Mouse (Mus musculus) myocyte (in vitro differentiated cells): Measurements from ENCODE around the gene Ntan1.

ENCODE experiments used
- CEBPB ChIP-seq: IDR thresholded peaks from 2 replicates; pipeline ENCODE4 v1.6.1; 2011; ENCODE audit warnings: mild to moderate bottlenecking, moderate library complexity; ENCODE audit not compliant: poor library complexity, insufficient read depth, severe bottlenecking
- E2F4 ChIP-seq: IDR thresholded peaks from one replicate; pipeline ENCODE4 v1.6.1; 2011; ENCODE audit warnings: mild to moderate bottlenecking, control low read depth, moderate library complexity; ENCODE audit not compliant: insufficient read depth
- MAX ChIP-seq: IDR thresholded peaks from one replicate; pipeline ENCODE4 v1.6.1; 2011; ENCODE audit warnings: low read depth, mild to moderate bottlenecking, control low read depth
- MYOD1 ChIP-seq, 3 experiments: IDR thresholded peaks; one replicate each; pipeline ENCODE4 v1.6.1; 2011; ENCODE audit warnings: control low read depth in 2 of 3, low read depth in 2 of 3, mild to moderate bottlenecking in 2 of 3, moderate library complexity in 1 of 3; ENCODE audit not compliant: insufficient read length in 2 of 3, control insufficient read depth in 1 of 3
- MYOG ChIP-seq, 3 experiments: IDR thresholded peaks; one replicate each; pipeline ENCODE4 v1.6.1; 2011; ENCODE audit warnings: control low read depth in 2 of 3, low read depth in 2 of 3, mild to moderate bottlenecking in 2 of 3; ENCODE audit not compliant: insufficient read length in 2 of 3, control insufficient read depth in 1 of 3, insufficient read depth in 1 of 3
- POLR2A ChIP-seq: IDR thresholded peaks from one replicate; pipeline ENCODE4 v1.6.1; 2011; ENCODE audit warnings: low read depth, mild to moderate bottlenecking, control low read depth, moderate library complexity; ENCODE audit not compliant: insufficient read length
- POLR2AphosphoS2 ChIP-seq: IDR thresholded peaks from one replicate; pipeline ENCODE4 v1.6.1; 2011; ENCODE audit warnings: low read depth, control low read depth; ENCODE audit not compliant: insufficient read length
- REST ChIP-seq: IDR thresholded peaks from one replicate; pipeline ENCODE4 v1.6.1; 2011; ENCODE audit warnings: mild to moderate bottlenecking, control low read depth, moderate library complexity; ENCODE audit not compliant: insufficient read depth, insufficient read length
- SRF ChIP-seq: IDR thresholded peaks from one replicate; pipeline ENCODE4 v1.6.1; 2011; ENCODE audit warnings: low read depth; ENCODE audit not compliant: control insufficient read depth, insufficient read length
- TCF12 ChIP-seq: IDR thresholded peaks from one replicate; pipeline ENCODE4 v1.6.1; 2011; ENCODE audit warnings: mild to moderate bottlenecking, control low read depth; ENCODE audit not compliant: poor library complexity, insufficient read depth, severe bottlenecking
- TCF3 ChIP-seq: IDR thresholded peaks from one replicate; pipeline ENCODE4 v1.6.1; 2011; ENCODE audit warnings: low read depth, control low read depth; ENCODE audit not compliant: insufficient read length
- USF1 ChIP-seq: IDR thresholded peaks from one replicate; pipeline ENCODE4 v1.6.1; 2011; ENCODE audit warnings: low read depth, mild to moderate bottlenecking, control low read depth, moderate library complexity

GRCm38 (mm10) chr16:13785932-13786331 lies 32.7 kb upstream of the Ntan1 start:
- no peak for TF ChIP-seq USF1
- TF ChIP-seq POLR2A: no peak
- TF ChIP-seq E2F4: no peak
- TF ChIP-seq POLR2AphosphoS2: no peak
- no peak for TF ChIP-seq MAX
- TF ChIP-seq SRF: no peak
- TF ChIP-seq TCF12: no peak
- TF ChIP-seq MYOD1 (IDR thresholded peaks at IDR 0.05; ENCODE audit: control insufficient read depth in 1 of 3, insufficient read length in 2 of 3, low read depth in 2 of 3): no peak
- no peak for TF ChIP-seq MYOG (IDR thresholded peaks at IDR 0.05; ENCODE audit: control insufficient read depth in 1 of 3, insufficient read depth in 1 of 3, insufficient read length in 2 of 3, low read depth in 2 of 3)
- no peak for TF ChIP-seq CEBPB
- TF ChIP-seq TCF3: no peak
- no peak for TF ChIP-seq REST
